Mouse (Mus musculus) hindbrain, embryonic 13.5 days (tissue): ENCODE measurements around the gene Tmem170b. TPM values are rescaled to one million over a fixed set of nuclear protein-coding genes. Genes with fewer than 3 reads are reported as not detected.

Experiments used
- polyA plus RNA-seq: library from polyadenylated mRNA; unstranded; fragments of >200 nt; fragmentation: Nextera tagmentation; extraction: Ambion mirVana; gene quantifications from 2 replicates; pipeline ENCODE4 v1.2.1, GENCODE M21; 2015

Tmem170b gene
- polyA plus RNA-seq, 1 experiment from 2014 or later = 37.8 TPM

Other genes starting within 250 kb of the Tmem170b start
- 11.5 and 13.3 TPM in 2 replicates for gene Nedd9, start 118.5 kb upstream of the Tmem170b start, polyA plus RNA-seq
- gene Adtrp, start 241.8 kb downstream of the Tmem170b start, polyA plus RNA-seq = 0.65 and 0.70 TPM in 2 replicates